Mouse (Mus musculus) liver, embryonic 15.5 days (tissue): Measurements from ENCODE around the gene Saal1. TPM values are rescaled to one million over a fixed set of nuclear protein-coding genes. Genes with fewer than 3 reads are reported as not detected.
A peak's percentile ranks its signal among the peaks of the same experiment; 100 is the strongest.

Source experiments
- ATAC-seq: fragments of 200-750 bp; cut with Nextera tagmentation; 2 replicates; pipeline ENCODE4 v1.8.0; 2017; ENCODE audit warnings: moderate number of reproducible peaks, mild to moderate bottlenecking, moderate library complexity; ENCODE audit not compliant: insufficient read depth
- H3K27ac ChIP-seq: fragments of 300-500 bp; sonication (generic); replicated peaks from 2 replicates; pipeline ENCODE4 v1.5.1; 2015; ENCODE audit warnings: mild to moderate bottlenecking, inconsistent platforms
- H3K27me3 ChIP-seq: fragments of 300-500 bp; sonication (generic); 2 replicates; pipeline ENCODE4 v1.6.1; 2015; ENCODE audit warnings: mild to moderate bottlenecking, inconsistent platforms
- H3K36me3 ChIP-seq: fragments of 300-500 bp; sonication (generic); replicated peaks from 2 replicates; pipeline ENCODE4 v1.6.1; 2015; ENCODE audit warnings: moderate library complexity, mild to moderate bottlenecking, inconsistent platforms
- H3K4me1 ChIP-seq: fragments of 300-500 bp; sonication (generic); replicated peaks from 2 replicates; pipeline ENCODE4 v1.6.1; 2015; ENCODE audit warnings: inconsistent platforms
- H3K4me2 ChIP-seq: fragments of 300-500 bp; sonication (generic); 2 replicates; pipeline ENCODE4 v1.6.1; 2015; ENCODE audit warnings: moderate library complexity, mild to moderate bottlenecking, inconsistent platforms
- H3K4me3 ChIP-seq: fragments of 300-500 bp; sonication (generic); replicated peaks from 2 replicates; pipeline ENCODE4 v1.5.1; 2015; ENCODE audit warnings: mild to moderate bottlenecking, inconsistent platforms
- H3K9ac ChIP-seq: fragments of 300-500 bp; sonication (generic); 2 replicates; pipeline ENCODE4 v1.6.1; 2015; ENCODE audit warnings: moderate library complexity, mild to moderate bottlenecking, inconsistent platforms
- H3K9me3 ChIP-seq: fragments of 300-500 bp; sonication (generic); replicated peaks from 2 replicates; pipeline ENCODE4 v1.6.1; 2016; ENCODE audit warnings: inconsistent platforms
- WGBS: fragments of 180-500 bp; shearing (Covaris S2); methylation state at CpG from one replicate; pipeline ENCODE4 v1.1.7; 2015; ENCODE audit warnings: mixed read lengths; ENCODE audit not compliant: insufficient replicate concordance; 5-methylcytosine and 5-hydroxymethylcytosine counted together
- polyA plus RNA-seq: library from polyadenylated mRNA; unstranded; fragments of >200 nt; fragmentation: Nextera tagmentation; extraction: Ambion mirVana; gene quantifications from 2 replicates; pipeline ENCODE4 v1.2.1, GENCODE M21; 2015

Gene Saal1
- polyA plus RNA-seq, 1 experiment from 2014 or later = 11.4 TPM

DNA sequence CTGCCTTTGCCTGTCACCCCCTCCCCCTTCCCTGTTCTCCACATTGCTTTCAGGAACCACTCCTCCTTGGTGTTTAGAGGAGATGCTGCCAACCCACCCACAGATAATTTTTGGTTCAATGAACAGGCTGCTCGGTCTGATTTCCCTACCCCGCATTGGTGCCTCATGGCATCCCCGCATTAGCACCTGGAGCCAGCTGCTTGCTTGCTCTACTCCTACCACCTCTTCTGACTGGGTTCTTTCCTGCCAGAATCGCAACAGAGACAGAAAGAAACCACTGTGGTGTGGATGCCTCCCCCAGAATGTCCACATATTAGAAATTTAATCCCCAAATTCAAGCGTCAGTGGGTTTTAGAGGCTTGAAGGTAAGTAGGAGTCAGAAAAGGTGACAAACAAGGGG, 13.9 kb upstream of the Saal1 start:
- Histone ChIP-seq H3K9me3 (no peaks in the 10 kb centered on the region), H3K27me3 (no peaks in the 10 kb centered on the region), H3K36me3 (no peaks in the 10 kb centered on the region), H3K4me3 (no peak overlapping the region), H3K4me1 (peaks cover 6% of the 10 kb centered on the region), H3K27ac (0 out of 2 replicates have a peak overlapping the region, but pooled peaks have one; percentile 19), H3K4me2 (no peak overlapping the region), H3K9ac (no peak overlapping the region)
- ATAC-seq = no peak
- WGBS = 56% methylated on average over 5 of the region's 5 CpGs

DNA sequence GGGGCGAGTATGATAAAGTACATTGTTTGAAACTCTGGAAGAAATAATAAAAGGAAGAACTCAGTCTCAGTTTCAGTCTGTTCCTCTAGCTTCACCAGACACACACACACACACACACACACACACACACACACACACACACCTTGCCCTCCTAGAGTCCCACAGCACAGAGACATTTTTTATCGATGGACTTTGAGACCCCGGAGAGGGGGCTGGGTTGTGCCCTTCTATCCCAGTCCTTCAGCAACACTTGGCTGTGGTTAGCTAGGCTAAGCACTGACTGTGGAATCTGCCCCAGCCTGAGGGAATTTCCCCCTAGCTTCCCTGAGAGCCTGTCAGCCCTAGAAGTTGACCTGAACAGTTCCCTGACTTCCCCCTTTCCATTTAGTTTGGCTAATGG, 13.4 kb upstream of the Saal1 start:
- H3K27me3 ChIP-seq = no peaks in the 10 kb centered on the region
- no peak overlapping the region for H3K4me2 ChIP-seq
- no peak overlapping the region for H3K9ac ChIP-seq
- 63% methylated on average over 3 of the region's 3 CpGs for WGBS
- H3K27ac ChIP-seq = 0 out of 2 replicates have a peak overlapping the region, but pooled peaks have one; percentile 19
- no peaks in the 10 kb centered on the region for H3K9me3 ChIP-seq
- peaks cover 6% of the 10 kb centered on the region for H3K4me1 ChIP-seq
- no peaks in the 10 kb centered on the region for H3K36me3 ChIP-seq
- no peak overlapping the region for H3K4me3 ChIP-seq
- ATAC-seq = peak; percentile 37; the same call in 1 of the 2 replicates

DNA sequence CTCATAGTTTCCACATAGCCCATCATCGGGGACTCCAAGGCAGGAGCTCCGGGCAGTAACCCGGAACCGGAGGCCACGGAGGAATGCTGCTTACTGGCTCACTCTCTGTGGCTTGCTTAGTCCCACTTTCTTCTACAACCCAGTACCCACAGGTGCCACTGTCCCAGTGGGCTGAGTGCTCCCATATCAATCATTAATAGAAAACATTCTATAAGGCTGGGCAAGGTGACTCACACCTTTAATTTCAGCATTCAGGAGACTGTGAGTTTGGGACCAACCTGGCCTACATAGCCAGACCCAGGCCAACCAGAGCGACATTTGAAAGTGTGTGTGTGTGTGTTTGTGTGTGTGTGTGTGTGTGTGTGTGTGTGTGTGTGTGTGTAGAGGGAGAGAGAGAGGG, 12.9 kb upstream of the Saal1 start:
- H3K27ac ChIP-seq = no peak overlapping the region
- no peaks in the 10 kb centered on the region for H3K9me3 ChIP-seq
- H3K4me2 ChIP-seq = no peak overlapping the region
- H3K27me3 ChIP-seq = no peaks in the 10 kb centered on the region
- no peak for ATAC-seq
- peaks cover 9% of the 10 kb centered on the region for H3K4me1 ChIP-seq
- no peaks in the 10 kb centered on the region for H3K36me3 ChIP-seq
- no peak overlapping the region for H3K4me3 ChIP-seq
- H3K9ac ChIP-seq = no peak overlapping the region
- WGBS = 78% methylated on average over 6 of the region's 6 CpGs

DNA sequence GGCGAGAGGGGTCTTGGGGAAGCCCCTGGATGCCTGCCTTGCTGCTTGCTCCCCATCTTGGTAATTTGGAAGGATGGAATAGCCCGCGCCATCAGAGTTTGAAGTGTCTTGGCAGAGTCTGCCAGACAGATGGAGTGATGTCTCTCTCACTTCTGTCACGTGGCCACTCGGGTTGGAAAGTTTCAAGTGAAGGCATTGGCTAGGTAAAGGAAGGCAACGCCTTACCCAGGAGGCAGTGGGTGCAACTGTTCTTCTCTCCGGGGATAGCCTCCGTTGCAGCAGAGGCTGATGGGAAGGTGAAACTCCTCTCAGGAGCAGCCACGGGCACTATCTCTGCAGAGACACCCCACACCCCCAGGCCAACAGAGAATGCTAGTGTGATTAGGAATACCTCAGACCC, 10.0 kb upstream of the Saal1 start:
- peaks cover 10% of the 10 kb centered on the region for H3K4me1 ChIP-seq
- no peaks in the 10 kb centered on the region for H3K27me3 ChIP-seq
- no peak overlapping the region for H3K9ac ChIP-seq
- H3K9me3 ChIP-seq = no peaks in the 10 kb centered on the region
- WGBS = 53% methylated on average over 9 of the region's 9 CpGs
- no peak overlapping the region for H3K4me2 ChIP-seq
- no peaks in the 10 kb centered on the region for H3K36me3 ChIP-seq
- H3K27ac ChIP-seq = peak overlapping the region; percentile 69
- H3K4me3 ChIP-seq = no peak overlapping the region
- no peak for ATAC-seq

DNA sequence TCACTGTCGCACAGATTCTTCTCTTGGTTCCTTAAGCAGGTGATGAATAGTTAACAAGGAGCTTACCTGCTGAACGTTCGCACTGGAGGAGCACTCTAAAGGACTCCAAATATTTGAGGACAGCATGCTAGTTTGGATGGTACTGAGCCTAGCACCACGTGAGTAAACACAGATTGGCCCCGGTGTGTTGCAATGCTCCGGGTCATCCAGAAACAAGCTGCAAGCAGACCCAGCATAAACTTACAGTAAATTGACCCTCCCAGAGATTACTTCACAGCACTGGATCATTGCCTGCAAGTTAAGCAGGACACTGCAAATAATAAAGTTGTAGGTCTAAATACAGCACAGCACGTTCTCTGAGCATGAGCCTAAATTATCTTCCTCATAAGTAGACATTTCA, 9.0 kb upstream of the Saal1 start:
- 50% methylated on average over 7 of the region's 7 CpGs for WGBS
- no peaks in the 10 kb centered on the region for H3K27me3 ChIP-seq
- no peaks in the 10 kb centered on the region for H3K36me3 ChIP-seq
- H3K4me2 ChIP-seq = no peak overlapping the region
- H3K27ac ChIP-seq = peak overlapping the region; percentile 69
- H3K4me3 ChIP-seq = no peak overlapping the region
- H3K4me1 ChIP-seq = peaks cover 13% of the 10 kb centered on the region
- H3K9ac ChIP-seq = no peak overlapping the region
- ATAC-seq = peak; percentile 81
- no peaks in the 10 kb centered on the region for H3K9me3 ChIP-seq

DNA sequence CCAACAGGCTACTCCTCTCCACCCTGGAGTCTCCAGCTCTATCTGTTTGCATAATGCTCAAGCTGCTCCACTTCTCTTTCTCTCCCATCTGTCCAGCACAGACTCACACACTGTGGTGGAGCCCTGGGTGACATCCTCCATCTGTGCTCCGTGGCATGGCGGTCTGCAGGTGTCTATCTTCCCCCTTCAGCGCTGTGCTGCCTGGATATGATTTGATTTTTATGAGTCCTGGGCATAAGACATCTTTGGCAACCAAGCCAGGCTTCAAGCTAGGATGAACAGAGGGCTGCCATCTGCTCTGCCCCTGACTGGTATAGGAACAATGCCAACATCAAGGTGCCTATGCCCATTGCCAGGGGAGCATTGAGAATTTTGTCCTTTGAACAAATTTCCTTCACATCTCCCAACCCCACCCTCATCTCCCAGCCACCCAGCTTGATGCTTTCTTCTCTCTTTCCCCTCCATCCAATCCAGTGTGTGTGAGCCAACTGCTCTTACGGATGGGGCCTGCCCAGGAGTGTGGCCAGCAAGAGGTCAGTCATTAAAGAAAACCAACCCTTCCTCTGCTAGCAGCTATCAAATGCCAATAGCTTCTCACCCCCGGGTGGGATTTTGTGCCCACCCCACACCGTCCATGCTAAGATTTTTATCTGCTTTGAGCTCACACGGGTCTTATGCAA, 8.3 kb upstream of the Saal1 start:
- Histone ChIP-seq H3K27ac (no peak overlapping the region; the same call in 1 of the 2 replicates), H3K4me3 (no peak overlapping the region), H3K27me3 (no peaks in the 10 kb centered on the region), H3K4me2 (no peak overlapping the region), H3K4me1 (peaks cover 15% of the 10 kb centered on the region), H3K9ac (no peak overlapping the region), H3K9me3 (no peaks in the 10 kb centered on the region), H3K36me3 (no peaks in the 10 kb centered on the region)
- WGBS = 53% methylated on average over 7 of the region's 7 CpGs
- no peak for ATAC-seq

DNA sequence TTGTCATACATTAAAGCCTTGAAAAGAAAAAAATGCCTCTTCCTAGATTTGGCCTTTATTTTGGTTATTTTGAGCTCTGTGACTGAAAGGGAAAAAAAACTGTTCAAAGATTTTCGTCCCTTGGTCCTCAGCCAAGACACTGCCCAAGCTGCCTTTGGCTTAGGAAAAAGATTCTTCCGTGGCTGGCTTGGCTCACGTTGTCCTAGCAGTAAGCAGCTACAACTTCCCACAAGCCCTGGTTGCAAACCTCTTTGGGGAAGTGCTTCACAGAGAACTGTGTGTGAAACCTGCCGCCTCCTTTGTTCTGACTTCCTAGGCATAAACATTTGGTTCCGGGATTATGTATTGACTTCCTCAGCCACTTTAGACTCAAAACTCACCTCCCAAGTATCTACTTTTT, 6.4 kb upstream of the Saal1 start:
- Histone ChIP-seq H3K4me3 (no peak overlapping the region), H3K4me2 (no peak overlapping the region), H3K9ac (no peak overlapping the region), H3K9me3 (no peaks in the 10 kb centered on the region), H3K36me3 (no peaks in the 10 kb centered on the region), H3K27me3 (no peaks in the 10 kb centered on the region), H3K27ac (no peak overlapping the region), H3K4me1 (peaks cover 15% of the 10 kb centered on the region)
- ATAC-seq = no peak
- WGBS = 28% methylated on average over 5 of the region's 5 CpGs

DNA sequence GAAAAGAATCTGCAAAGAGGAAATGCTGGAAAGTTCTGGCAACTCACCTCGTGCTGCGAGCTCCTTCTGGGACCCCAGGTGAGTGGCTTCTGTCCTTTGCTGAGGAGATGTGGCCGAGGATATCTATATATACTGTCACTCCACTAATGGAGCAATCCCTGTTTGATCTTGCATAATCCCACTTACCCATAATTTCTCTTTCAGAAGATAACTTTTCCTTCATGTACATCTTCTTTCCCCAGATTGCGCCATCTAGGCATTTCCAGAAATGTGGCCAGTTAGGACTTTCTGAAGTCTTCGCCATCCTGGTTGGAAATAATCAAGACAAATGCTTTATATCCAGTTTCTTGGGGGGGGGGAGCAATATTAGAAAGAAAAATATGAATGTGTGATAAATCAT, 5.1 kb upstream of the Saal1 start, which contains the start of gene Saa3:
Gene Saa3 (minus strand): TSS at position 101 of the 400 bp plus-strand sequence.
- H3K9ac ChIP-seq = no peak within 1 kb of the TSS
- no peak within 1 kb of the TSS for H3K4me2 ChIP-seq
- no peaks in the 10 kb centered on the region for H3K9me3 ChIP-seq
- no peak within 1 kb of the TSS for H3K4me3 ChIP-seq
- H3K27ac ChIP-seq = no peak within 1 kb of the TSS
- 61% methylated on average over 5 of the region's 5 CpGs for whole genome bisulfite sequencing
- H3K36me3 ChIP-seq = no peaks in the 10 kb centered on the region
- H3K4me1 ChIP-seq = peaks cover 14% of the 10 kb centered on the region
- ATAC-seq = no peak
- no peaks in the 10 kb centered on the region for H3K27me3 ChIP-seq

DNA sequence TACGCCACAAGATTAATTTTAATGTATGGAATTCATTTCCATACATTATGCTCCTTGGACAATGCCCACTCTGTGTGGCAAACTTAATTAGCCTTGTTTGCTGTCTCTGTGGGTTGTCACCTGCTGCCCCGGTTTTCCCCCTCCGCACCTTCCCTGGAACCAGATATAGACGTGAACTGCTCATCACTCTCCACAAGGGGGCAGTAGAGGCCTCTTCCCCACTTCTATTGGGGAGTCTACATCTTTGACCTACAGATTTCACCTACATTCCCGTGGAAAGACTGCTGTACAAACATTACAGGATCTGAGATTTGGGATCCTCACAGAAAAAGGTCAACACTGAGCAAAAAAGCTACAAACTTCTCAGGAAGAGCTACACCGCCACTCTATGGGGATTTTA, 4.0 kb upstream of the Saal1 start:
- no peak overlapping the region for H3K27ac ChIP-seq
- no peak for ATAC-seq
- WGBS = 22% methylated on average over 6 of the region's 6 CpGs
- no peaks in the 10 kb centered on the region for H3K36me3 ChIP-seq
- H3K27me3 ChIP-seq = no peaks in the 10 kb centered on the region
- peaks cover 14% of the 10 kb centered on the region for H3K4me1 ChIP-seq
- no peak overlapping the region for H3K9ac ChIP-seq
- H3K9me3 ChIP-seq = no peaks in the 10 kb centered on the region
- H3K4me3 ChIP-seq = no peak overlapping the region
- no peak overlapping the region for H3K4me2 ChIP-seq

DNA sequence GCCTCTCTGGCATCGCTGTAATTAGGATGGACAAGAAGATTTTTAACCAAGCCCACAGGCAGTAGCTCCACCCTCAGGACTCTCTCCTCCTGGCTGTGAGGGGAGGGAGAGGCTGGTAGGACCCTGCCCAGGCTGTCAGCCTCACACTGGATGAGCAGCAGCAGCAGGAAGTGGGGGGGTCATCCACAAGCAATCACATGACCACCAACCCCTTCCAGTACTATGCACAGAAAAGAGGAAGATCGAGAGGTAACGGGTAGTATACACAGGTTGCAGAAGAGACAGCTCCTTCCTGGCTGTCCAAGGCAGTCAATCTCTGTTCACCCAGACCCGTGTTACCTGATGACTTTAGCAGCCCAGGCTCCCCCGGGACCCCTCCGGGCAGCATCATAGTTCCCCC, 1.8 kb upstream of the Saal1 start:
- no peak overlapping the region for H3K27ac ChIP-seq
- peaks cover 12% of the 10 kb centered on the region for H3K36me3 ChIP-seq

DNA sequence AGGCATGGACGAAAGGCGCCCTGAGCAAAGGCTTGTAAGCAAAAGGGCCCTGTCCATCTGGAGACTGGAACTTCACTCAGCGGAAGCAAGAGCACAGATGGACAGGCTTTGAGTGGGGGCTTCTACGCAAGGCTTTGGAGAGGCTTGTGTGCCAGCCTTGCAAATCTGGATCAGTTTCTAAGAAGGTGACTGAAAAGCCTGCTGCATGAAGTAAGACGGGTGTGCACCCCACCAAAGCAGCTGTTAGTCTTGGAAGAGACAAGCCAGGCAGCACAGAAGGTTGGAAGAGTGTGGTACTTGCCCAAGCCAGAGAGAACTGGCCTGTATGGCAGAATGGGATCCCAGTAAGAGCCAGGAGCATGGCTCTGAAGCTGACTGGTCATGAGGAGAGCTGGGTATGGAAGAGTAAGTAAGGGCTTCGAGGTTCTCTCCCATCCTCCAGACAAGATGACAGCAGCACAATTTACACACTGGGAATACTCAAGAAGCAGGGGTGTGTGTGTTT, 9.9 kb downstream of the Saal1 start:
- WGBS = 83% methylated on average over 6 of the region's 6 CpGs
- Histone ChIP-seq H3K4me2 (no peak overlapping the region), H3K36me3 (peaks cover 90% of the 10 kb centered on the region), H3K27me3 (no peaks in the 10 kb centered on the region), H3K9me3 (no peaks in the 10 kb centered on the region), H3K27ac (no peak overlapping the region), H3K9ac (no peak overlapping the region), H3K4me1 (peaks cover 7% of the 10 kb centered on the region), H3K4me3 (no peak overlapping the region)
- no peak for ATAC-seq

More for the DNA sequence above, 1.8 kb upstream of the Saal1 start:
- Histone ChIP-seq H3K9ac (no peak overlapping the region), H3K9me3 (no peaks in the 10 kb centered on the region), H3K27me3 (no peaks in the 10 kb centered on the region), H3K4me2 (no peak overlapping the region), H3K4me3 (no peak overlapping the region), H3K4me1 (peaks cover 15% of the 10 kb centered on the region)
- WGBS = 21% methylated on average over 6 of the region's 6 CpGs
- ATAC-seq = no peak

DNA sequence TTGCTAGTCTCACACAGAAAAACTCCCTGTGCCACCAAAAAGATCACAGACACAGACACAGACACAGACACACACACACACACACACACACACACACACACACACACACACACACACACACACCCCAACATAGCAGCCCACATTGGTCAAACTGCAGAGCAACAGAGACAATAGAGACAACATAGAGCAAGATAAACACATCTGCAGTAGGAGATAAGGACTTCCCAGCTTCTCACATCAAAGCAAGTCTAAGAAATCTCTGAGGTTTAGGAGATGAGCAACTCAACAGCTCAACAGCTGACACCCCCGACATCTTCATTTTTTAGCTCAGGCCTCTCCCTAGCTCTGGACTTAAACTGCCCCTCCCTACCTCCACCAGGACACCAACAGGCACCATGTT, 13.7 kb downstream of the Saal1 start:
- Histone ChIP-seq H3K27me3 (no peaks in the 10 kb centered on the region), H3K9me3 (no peaks in the 10 kb centered on the region), H3K4me1 (peaks cover 7% of the 10 kb centered on the region), H3K9ac (no peak overlapping the region), H3K27ac (no peak overlapping the region), H3K36me3 (peaks cover 72% of the 10 kb centered on the region), H3K4me3 (no peak overlapping the region), H3K4me2 (no peak overlapping the region)
- ATAC-seq = peak; percentile 12; the same call in 1 of the 2 replicates
- 6% methylated on average over 1 of the region's 1 CpGs for WGBS
